Mouse (Mus musculus) hindbrain, embryonic 13.5 days (tissue): Measurements from ENCODE around the gene Aldh18a1. TPM values are rescaled to one million over a fixed set of nuclear protein-coding genes. Genes with fewer than 3 reads are reported as not detected.

Experiments
- polyA plus RNA-seq: library from polyadenylated mRNA; unstranded; fragments of >200 nt; fragmentation: Nextera tagmentation; extraction: Ambion mirVana; gene quantifications from 2 replicates; pipeline ENCODE4 v1.2.1, GENCODE M21; 2015

Aldh18a1 gene
- polyA plus RNA-seq, 1 experiment from 2014 or later = 63.8 TPM

Other genes with a start within 250 kb of the Aldh18a1 start
- gene Sorbs1, start 74.7 kb downstream of the Aldh18a1 start, polyA plus RNA-seq = 96.3 and 100 TPM in 2 replicates
- 14.1 and 14.8 TPM in 2 replicates for gene Tctn3, start 23.8 kb upstream of the Aldh18a1 start, polyA plus RNA-seq
- gene Entpd1, start 23.9 kb upstream of the Aldh18a1 start, polyA plus RNA-seq = 8.3 and 9.1 TPM in 2 replicates
- gene Cc2d2b, start 160.3 kb upstream of the Aldh18a1 start, polyA plus RNA-seq = 0.16 and 0.19 TPM in 2 replicates
- gene Ccnj, start 242.8 kb upstream of the Aldh18a1 start, polyA plus RNA-seq = 22.9 and 23.4 TPM in 2 replicates